In genomic region chr1:72827411-72828315, GRCm38 (mm10) we compare ENCODE assay signal across 9 mouse cellular contexts. TPM values are rescaled to one million over a fixed set of nuclear protein-coding genes. Genes with fewer than 3 reads are reported as not detected.
A peak's percentile ranks its signal among the peaks of the same experiment; 100 is the strongest.
DNase-seq lines count a peak whose midpoint lies in the region; ATAC-seq lines count a peak whose summit lies in the region.
"Had no signal": no experiment of that assay in that cellular context is flagged by ENCODE, and none has a peak within 500 bp of the region (broad histone marks: within the 10 kb centered on the region; RNA-seq: fewer than 3 reads in every experiment).

No protein-coding gene starts in this region.

- no peaks in the 10 kb centered on the region for H3K36me3 ChIP-seq in lung, embryonic 16.5 days (ENCODE audit: control insufficient read depth, insufficient read depth, low read length)
- peaks cover 57% of the 10 kb centered on the region for H3K36me3 ChIP-seq in forebrain, embryonic 10.5 days (replicated peaks)
- H3K36me3 ChIP-seq in intestine, embryonic 16.5 days (ENCODE audit: control insufficient read depth, insufficient read depth, low read length) = no peaks in the 10 kb centered on the region
- H3K36me3 ChIP-seq in neural tube, embryonic 15.5 days = no peaks in the 10 kb centered on the region

- H3K27me3 ChIP-seq in lung, embryonic 16.5 days (ENCODE audit: control insufficient read depth, insufficient read depth, low read depth, low read length) = peaks cover 5% of the 10 kb centered on the region; the same call in 1 of the 2 replicates
- no peaks in the 10 kb centered on the region for H3K27me3 ChIP-seq in forebrain, embryonic 10.5 days (ENCODE audit: poor library complexity, severe bottlenecking)
- H3K27me3 ChIP-seq in intestine, embryonic 16.5 days (replicated peaks; ENCODE audit: control insufficient read depth, insufficient read depth, low read length) = peaks cover 5% of the 10 kb centered on the region; the same call in 1 of the 2 replicates
- H3K27me3 ChIP-seq in neural tube, embryonic 15.5 days (replicated peaks) = no peaks in the 10 kb centered on the region

- peak; percentile 46 for ATAC-seq in lung, embryonic 16.5 days (ENCODE audit: low read depth)
- 0 out of 2 replicates have a peak, but pooled peaks have one; percentile 5 for ATAC-seq in intestine, embryonic 16.5 days
- ATAC-seq in neural tube, embryonic 15.5 days (ENCODE audit: low FRiP score) = no peak

- peak overlapping the region; percentile 73 for H3K9ac ChIP-seq in lung, embryonic 16.5 days (ENCODE audit: low read length)
- no peak overlapping the region for H3K9ac ChIP-seq in intestine, embryonic 16.5 days (ENCODE audit: low read depth, low read length)
- H3K9ac ChIP-seq in neural tube, embryonic 15.5 days (replicated peaks) = peak overlapping the region; percentile 80; the same call in 1 of the 2 replicates

- DNase-seq in lung, postnatal 25 days (ENCODE audit: low spot score) = no peak
- peak; percentile 51 for DNase-seq in forebrain, embryonic 10.5 days (ENCODE audit: extremely low spot score, low spot score)
- DNase-seq in spleen, postnatal 36 days (ENCODE audit: low spot score in 2 of 2) = no peak
- DNase-seq in right cerebral cortex, adult 2 months (ENCODE audit: low spot score in 2 of 2) = no peak
- no peak for DNase-seq in spleen, adult 12 weeks (ENCODE audit: low spot score)
- DNase-seq: cerebellum, postnatal 36 days had no signal

- H3K4me1 ChIP-seq in lung, embryonic 16.5 days (replicated peaks; ENCODE audit: control insufficient read depth, insufficient read depth, low read length) = peaks cover 30% of the 10 kb centered on the region
- peaks cover 67% of the 10 kb centered on the region for H3K4me1 ChIP-seq in forebrain, embryonic 10.5 days
- H3K4me1 ChIP-seq in intestine, embryonic 16.5 days (ENCODE audit: control insufficient read depth, insufficient read depth, low read length) = peaks cover 31% of the 10 kb centered on the region
- peaks cover 49% of the 10 kb centered on the region for H3K4me1 ChIP-seq in neural tube, embryonic 15.5 days

- WGBS in lung, embryonic 16.5 days = 29% methylated on average over 12 of the region's 12 CpGs
- 25% methylated on average over 12 of the region's 12 CpGs for WGBS in forebrain, embryonic 10.5 days
- WGBS in intestine, embryonic 16.5 days = 41% methylated on average over 12 of the region's 12 CpGs
- WGBS in neural tube, embryonic 15.5 days = 10% methylated on average over 12 of the region's 12 CpGs

- H3K4me3 ChIP-seq in lung, embryonic 16.5 days (ENCODE audit: low read length) = no peak overlapping the region
- H3K4me3 ChIP-seq in forebrain, embryonic 10.5 days = peak overlapping the region; percentile 82
- H3K4me3 ChIP-seq in intestine, embryonic 16.5 days (ENCODE audit: low read length) = 0 out of 2 replicates have a peak overlapping the region, but pooled peaks have one; percentile 66
- H3K4me3 ChIP-seq in neural tube, embryonic 15.5 days (replicated peaks) = peak overlapping the region; percentile 79

- H3K9me3 ChIP-seq in lung, embryonic 16.5 days (ENCODE audit: control insufficient read depth, low read length) = no peaks in the 10 kb centered on the region
- H3K9me3 ChIP-seq in forebrain, embryonic 10.5 days = peaks cover 3% of the 10 kb centered on the region; the same call in 1 of the 2 replicates
- no peaks in the 10 kb centered on the region for H3K9me3 ChIP-seq in intestine, embryonic 16.5 days (ENCODE audit: control insufficient read depth, low read length)
- no peaks in the 10 kb centered on the region for H3K9me3 ChIP-seq in neural tube, embryonic 15.5 days (replicated peaks)

- peak overlapping the region; percentile 36; the same call in 1 of the 2 replicates for H3K27ac ChIP-seq in lung, embryonic 16.5 days (ENCODE audit: low read length)
- peak overlapping the region; percentile 98 for H3K27ac ChIP-seq in forebrain, embryonic 10.5 days
- H3K27ac ChIP-seq in intestine, embryonic 16.5 days (ENCODE audit: low read length) = no peak overlapping the region
- H3K27ac ChIP-seq in neural tube, embryonic 15.5 days (replicated peaks) = peak overlapping the region; percentile 75

- peak overlapping the region; percentile 99 for H3K4me2 ChIP-seq in lung, embryonic 16.5 days (ENCODE audit: low read depth, low read length)
- H3K4me2 ChIP-seq in intestine, embryonic 16.5 days (ENCODE audit: low read depth, low read length) = no peak overlapping the region; the same call in 1 of the 2 replicates
- peak overlapping the region; percentile 96 for H3K4me2 ChIP-seq in neural tube, embryonic 15.5 days

RNA-seq across cellular contexts. Expression of gene Igfbp2, which starts 3.4 kb away (rescaled TPM):
- polyA plus RNA-seq in lung, embryonic 16.5 days (2015; fragmentation: Nextera tagmentation; extraction: Ambion mirVana) = 213 and 233 TPM in 2 replicates
- 742 and 777 TPM in 2 replicates for polyA plus RNA-seq in forebrain, embryonic 10.5 days (2016; fragmentation: Nextera tagmentation; extraction: Ambion mirVana)
- polyA plus RNA-seq in intestine, embryonic 16.5 days (2015; fragmentation: Nextera tagmentation; extraction: Ambion mirVana) = 127 and 139 TPM in 2 replicates
- polyA plus RNA-seq in neural tube, embryonic 15.5 days (2015; fragmentation: Nextera tagmentation; extraction: Ambion mirVana) = 278 and 341 TPM in 2 replicates

RNA-seq across cellular contexts. Expression of gene Igfbp5, which starts 47.0 kb away (rescaled TPM):
- 58.7 and 72.4 TPM in 2 replicates for polyA plus RNA-seq in lung, embryonic 16.5 days (2015; fragmentation: Nextera tagmentation; extraction: Ambion mirVana)
- 45.9 and 51.3 TPM in 2 replicates for polyA plus RNA-seq in forebrain, embryonic 10.5 days (2016; fragmentation: Nextera tagmentation; extraction: Ambion mirVana)
- polyA plus RNA-seq in intestine, embryonic 16.5 days (2015; fragmentation: Nextera tagmentation; extraction: Ambion mirVana) = 25.7 and 27.8 TPM in 2 replicates
- 90.8 and 102 TPM in 2 replicates for polyA plus RNA-seq in neural tube, embryonic 15.5 days (2015; fragmentation: Nextera tagmentation; extraction: Ambion mirVana)
